Mouse (Mus musculus) adrenal gland, postnatal 25 days (tissue): ENCODE measurements around the gene Frem1. TPM values are rescaled to one million over a fixed set of nuclear protein-coding genes. Genes with fewer than 3 reads are reported as not detected.

Experiments
- DNase-seq: peaks from one replicate; pipeline ENCODE4 v3.0.0; 2021; ENCODE audit warnings: mixed read lengths
- total RNA-seq: library from RNA; stranded (reverse); gene quantifications from 2 replicates; pipeline ENCODE4 v1.2.3, GENCODE M21; 2021

Gene Frem1
- total RNA-seq, 1 experiment from 2014 or later: 1.6 TPM

GRCm38 (mm10) chr4:82872121-82872520 lies 180.0 kb downstream of the Frem1 start:
- DNase-seq: no peak

GRCm38 (mm10) chr4:82870931-82871330 lies 181.2 kb downstream of the Frem1 start:
- DNase-seq: no peak

GRCm38 (mm10) chr4:82867731-82868445 lies 184.3 kb downstream of the Frem1 start:
- DNase-seq: no peak

- DNase-seq: no peak
Measured at GRCm38 (mm10) chr4:82867111-82867510, 185.0 kb downstream of the Frem1 start.

GRCm38 (mm10) chr4:82864974-82865699 lies 187.0 kb downstream of the Frem1 start:
- DNase-seq: no peak

- peak; percentile 8 for DNase-seq
Measured at GRCm38 (mm10) chr4:82863316-82863715, 188.8 kb downstream of the Frem1 start.

GRCm38 (mm10) chr4:82861451-82861850 lies 190.7 kb downstream of the Frem1 start:
- no peak for DNase-seq

GRCm38 (mm10) chr4:82860566-82860965 lies 191.6 kb downstream of the Frem1 start:
- no peak for DNase-seq

- peak; percentile 84 for DNase-seq
Measured at GRCm38 (mm10) chr4:82859131-82860125, 192.7 kb downstream of the Frem1 start, which contains the start of gene Zdhhc21. TSS of gene Zdhhc21 (minus strand) at chr4:82859958.

- DNase-seq: no peak
Measured at GRCm38 (mm10) chr4:82858431-82859010, 193.6 kb downstream of the Frem1 start.

GRCm38 (mm10) chr4:82856986-82857385 lies 195.2 kb downstream of the Frem1 start:
- DNase-seq: no peak

GRCm38 (mm10) chr4:82853809-82854208 lies 198.3 kb downstream of the Frem1 start:
- no peak for DNase-seq

- no peak for DNase-seq
Measured at GRCm38 (mm10) chr4:82848552-82849234, 203.4 kb downstream of the Frem1 start.

Other genes starting within 250 kb of the Frem1 start
- 20.1 and 22.4 TPM in 2 replicates for gene Zdhhc21, start 192.4 kb downstream of the Frem1 start, total RNA-seq
- gene Cer1, start 167.2 kb downstream of the Frem1 start, total RNA-seq: not detected in 2 replicates